In the genomic region with DNA sequence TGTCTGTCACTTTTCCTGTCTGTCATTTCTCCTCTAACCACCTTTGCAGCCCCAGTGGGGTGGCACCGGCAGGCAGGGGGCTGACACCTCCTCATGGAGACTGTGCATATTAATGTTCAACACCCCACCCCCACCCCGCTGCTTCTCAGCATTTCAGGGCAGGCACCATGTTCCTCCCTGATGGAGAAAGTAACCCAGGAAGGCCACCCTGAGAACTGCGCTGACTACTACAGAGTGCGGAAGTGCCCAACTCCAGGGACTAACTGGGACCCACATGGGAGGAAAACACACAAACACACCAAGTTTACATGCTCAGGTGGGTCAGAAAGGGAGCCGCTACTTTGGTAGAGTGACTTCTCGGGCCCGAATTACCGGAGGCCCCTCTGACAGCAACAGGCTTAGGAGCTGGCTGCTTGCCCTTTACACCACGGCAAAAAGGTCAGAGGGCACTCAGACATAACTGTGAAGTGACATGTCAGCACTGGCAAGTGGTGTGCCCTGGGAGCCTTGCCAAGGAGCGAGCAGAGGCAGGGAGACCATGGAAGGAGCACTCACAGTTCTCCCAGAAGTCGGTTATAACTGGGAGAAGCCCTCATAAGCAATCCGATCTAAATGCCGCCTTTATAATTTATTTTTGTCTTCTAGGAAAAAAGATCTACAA, we compare ENCODE assay signal across 9 mouse cellular contexts. TPM values are rescaled to one million over a fixed set of nuclear protein-coding genes. Genes with fewer than 3 reads are reported as not detected.
DNase-seq lines count a peak whose midpoint lies in the region.
"Had no signal": no experiment of that assay in that cellular context is flagged by ENCODE, and none has a peak within 500 bp of the region (broad histone marks: within the 10 kb centered on the region; RNA-seq: fewer than 3 reads in every experiment).

No protein-coding gene starts in this region.

- peak; percentile 53 to 58 for DNase-seq in cerebellum, postnatal 10 days
- no peak for DNase-seq in cerebellum, adult 11 months
- peak; percentile 65 for DNase-seq in testis, postnatal 10 days (ENCODE audit: low spot score)
- no peak for DNase-seq in testis, postnatal 14 days (ENCODE audit: low spot score)
- DNase-seq in kidney, adult 8-10 months = peak; percentile 75 to 83
- peak; percentile 77 for DNase-seq in lung, postnatal 36 days
- no peak for DNase-seq in left cerebral cortex, postnatal 14 days (ENCODE audit: low spot score in 2 of 2)
- no peak for DNase-seq in frontal cortex, adult 2 months (ENCODE audit: extremely low spot score in 1 of 2, low spot score in 1 of 2)
- DNase-seq: spleen, adult 18-20 months had no signal

- intact Hi-C loops in left cerebral cortex, postnatal 14 days (cut with DNase I) = no loop called here

RNA-seq across cellular contexts. Expression of a gene that starts 11.3 kb away (rescaled TPM):
- total RNA-seq in left cerebral cortex, postnatal 14 days (2021) = 100 to 1,000 TPM; 110 to 113 TPM
- 131 and 155 TPM in 2 replicates for polyA plus RNA-seq in frontal cortex, adult 2 months (2012; rRNA removed)

Comparison
In these comparisons a context has a peak if more than half of its experiments do, and no peak if none do; other contexts are left out.
1. DNase-seq: peak in cerebellum, postnatal 10 days (2 of 2), testis, postnatal 10 days (single experiment), kidney, adult 8-10 months (2 of 2) and lung, postnatal 36 days (single experiment); none in cerebellum, adult 11 months (single experiment), testis, postnatal 14 days (single experiment), left cerebral cortex, postnatal 14 days (0 of 2) and frontal cortex, adult 2 months (0 of 2).